Mouse (Mus musculus): ENCODE data around the gene Kcnk12.

GRCm38 (mm10) chr17:87784141-87784831, 13.5 kb downstream of the Kcnk12 start:
- TF ChIP-seq POLR2A (IDR thresholded peaks at IDR 0.05; ENCODE audit: control insufficient read depth in 1 of 2, insufficient read depth in 1 of 2, low read depth in 1 of 2, low read length in 2 of 2, poor library complexity in 1 of 2), result no peak
- TF ChIP-seq TAL1 (IDR thresholded peaks at IDR 0.05; ENCODE audit: low read length), result no peak
- TF ChIP-seq CTCF (IDR thresholded peaks at IDR 0.05 in 2 of 3, conservative IDR thresholded peaks at IDR 0.05 in 1 of 3; ENCODE audit: control insufficient read depth in 1 of 3, insufficient read depth in 1 of 3, low read depth in 2 of 3, low read length in 3 of 3, poor library complexity in 1 of 3, severe bottlenecking in 1 of 3), result no peak
- no peak for TF ChIP-seq JUND (IDR thresholded peaks at IDR 0.05; ENCODE audit: low read depth, low read length)
- TF ChIP-seq EP300 (IDR thresholded peaks at IDR 0.05; ENCODE audit: low read depth in 1 of 2, low read length in 2 of 2), result no peak
- TF ChIP-seq MAFK (IDR thresholded peaks at IDR 0.05; ENCODE audit: borderline replicate concordance, low read depth, low read length), result no peak
- TF ChIP-seq POLR2AphosphoS2 (IDR thresholded peaks at IDR 0.05; ENCODE audit: low read length), result no peak
- no peak for TF ChIP-seq USF1 (IDR thresholded peaks at IDR 0.05; ENCODE audit: low read depth, low read length)
- no peak for TF ChIP-seq MYC (IDR thresholded peaks at IDR 0.05; ENCODE audit: low read depth, low read length)
- no peak for TF ChIP-seq ETS1 (IDR thresholded peaks at IDR 0.05; ENCODE audit: low read depth, low read length)
